Mouse (Mus musculus) liver, embryonic 14.5 days (tissue): ENCODE data around the gene Lpcat4.

Source experiments
- CTCF ChIP-seq: IDR thresholded peaks from 2 replicates; pipeline ENCODE4 v1.5.1; 2016; ENCODE audit warnings: antibody characterized with exemption, low read depth, control low read depth
- EP300 ChIP-seq: IDR thresholded peaks from 2 replicates; pipeline ENCODE4 v1.6.1; 2016; ENCODE audit warnings: antibody characterized with exemption, low read depth

DNA sequence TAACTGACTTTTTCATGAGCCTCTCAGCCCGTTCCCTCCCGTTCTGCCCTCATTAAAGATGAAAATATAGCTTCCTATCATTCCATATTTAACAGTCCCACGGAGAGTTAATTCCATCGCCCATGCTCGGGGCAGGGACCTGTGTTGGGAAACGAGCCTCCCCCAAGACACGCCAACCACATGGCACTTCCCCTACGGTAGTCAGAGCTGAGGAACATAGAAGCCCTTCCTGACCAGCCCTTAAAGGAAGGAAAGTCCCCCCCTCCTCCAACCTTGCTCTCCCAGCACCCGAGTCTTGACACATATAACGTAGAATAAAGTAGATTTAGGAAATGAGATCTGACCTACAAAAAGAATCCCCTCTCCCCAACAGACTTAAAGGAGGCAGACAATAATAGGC is 8.1 kb downstream of the Lpcat4 start:
- TF ChIP-seq CTCF (no peak), EP300 (no peak)
